Mouse (Mus musculus) gastrocnemius, adult 2 months (tissue): ENCODE results near the gene Myl4. TPM values are rescaled to one million over a fixed set of nuclear protein-coding genes. Genes with fewer than 3 reads are reported as not detected.
A peak's percentile ranks its signal among the peaks of the same experiment; 100 is the strongest.
"Not testable (repeated sequence)": the region's sequence is repeated elsewhere in the genome, so short reads cannot be mapped to it uniquely, and the experiment has no call there.

Source experiments
- DNase-seq: peaks from one replicate; pipeline ENCODE4 v3.0.0; 2022
- H3K27ac ChIP-seq: fragments of 200-600 bp; 2 replicates; pipeline ENCODE4 v1.8.1; 2022; ENCODE audit warnings: mild to moderate bottlenecking
- H3K4me3 ChIP-seq: fragments of 200-600 bp; 2 replicates; pipeline ENCODE4 v1.8.1; 2022; ENCODE audit warnings: mild to moderate bottlenecking, moderate library complexity
- CTCF ChIP-seq: fragments of 200-600 bp; IDR thresholded peaks from 2 replicates; pipeline ENCODE4 v1.8.1; 2022; ENCODE audit warnings: antibody characterized with exemption, mild to moderate bottlenecking, moderate library complexity
- intact Hi-C: fragments of 180-260 bp; cut with DNase I; formaldehyde crosslinking; loops from one replicate; pipeline ENCODE4 v1.15.1; 2025
- total RNA-seq, 2 experiments: library from RNA; stranded (reverse); gene quantifications; 2 replicates each; pipeline ENCODE4 v1.2.3; 2021

Myl4 gene
- total RNA-seq, 2 experiments from 2014 or later = 2.9 to 8.1 TPM

GRCm38 (mm10) chr11:104558065-104558464 is 7.6 kb downstream of the Myl4 start:
- intact Hi-C loops = no loop called here
- peak overlapping the region; percentile 63 for H3K27ac ChIP-seq
- no peak for TF ChIP-seq CTCF
- no peak overlapping the region for H3K4me3 ChIP-seq
- DNase-seq = no peak

GRCm38 (mm10) chr11:104558651-104559403 is 8.4 kb downstream of the Myl4 start:
- no peak overlapping the region for H3K4me3 ChIP-seq
- DNase-seq = no peak
- TF ChIP-seq CTCF = no peak
- peak overlapping the region; percentile 63; the same call in 1 of the 2 replicates for H3K27ac ChIP-seq
- intact Hi-C loops = no loop called here

DNA sequence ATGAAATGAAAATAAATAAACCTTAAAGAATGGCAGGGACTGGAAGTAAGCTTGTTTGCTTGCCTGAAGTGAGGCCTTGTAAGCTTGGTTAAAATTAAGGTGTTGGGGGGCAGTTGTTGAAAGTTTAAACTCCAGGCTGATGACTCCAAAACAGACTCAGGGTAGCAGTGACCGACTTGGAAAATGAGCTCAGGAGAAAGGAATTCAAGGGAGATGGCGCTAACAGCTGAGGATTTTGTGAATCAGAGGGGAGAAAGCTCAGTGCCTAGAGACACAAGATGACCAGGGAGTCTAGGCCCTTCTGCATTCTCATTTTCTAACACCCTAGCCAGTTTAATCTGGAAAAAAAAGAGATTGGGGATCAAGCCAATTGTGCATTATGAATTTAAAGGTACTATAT is 10.5 kb downstream of the Myl4 start:
- no peak for TF ChIP-seq CTCF
- intact Hi-C loops = no loop called here
- DNase-seq = no peak
- no peak overlapping the region for H3K4me3 ChIP-seq
- peak overlapping the region; percentile 72 for H3K27ac ChIP-seq

- no peak for TF ChIP-seq CTCF
- intact Hi-C loops = no loop called here
- no peak for DNase-seq
- Histone ChIP-seq H3K4me3 (no peak overlapping the region), H3K27ac (no peak overlapping the region)
Observed at GRCm38 (mm10) chr11:104563496-104563895, 13.0 kb downstream of the Myl4 start.

DNA sequence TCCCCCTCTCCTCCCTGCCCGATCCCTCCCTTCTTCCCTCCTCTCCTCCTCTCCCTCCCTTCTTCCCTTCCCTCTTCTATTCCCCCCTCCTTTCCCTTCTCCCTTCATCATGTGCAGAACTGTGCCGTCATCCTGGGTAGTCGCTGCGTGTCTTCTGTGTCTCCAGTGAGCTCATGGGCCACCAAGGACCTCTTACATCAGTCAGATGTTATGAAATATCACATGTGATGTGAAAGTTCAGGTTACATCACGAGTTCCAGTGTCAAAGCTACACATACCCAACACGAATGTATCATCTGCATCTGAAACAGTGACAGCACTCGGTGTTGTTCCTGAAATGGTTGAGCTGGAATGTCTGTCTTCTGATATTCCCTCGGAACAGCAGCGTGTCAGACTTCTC is 14.7 kb downstream of the Myl4 start:
- intact Hi-C loops = no loop called here
- DNase-seq = no peak
- TF ChIP-seq CTCF = no peak
- Histone ChIP-seq H3K4me3 (no peak overlapping the region), H3K27ac (peak overlapping the region; percentile 84; the same call in 1 of the 2 replicates)

- intact Hi-C loops = no loop called here
- peak overlapping the region; percentile 84 for H3K27ac ChIP-seq
- TF ChIP-seq CTCF = no peak
Observed at GRCm38 (mm10) chr11:104566097-104566496, 15.6 kb downstream of the Myl4 start.

DNA sequence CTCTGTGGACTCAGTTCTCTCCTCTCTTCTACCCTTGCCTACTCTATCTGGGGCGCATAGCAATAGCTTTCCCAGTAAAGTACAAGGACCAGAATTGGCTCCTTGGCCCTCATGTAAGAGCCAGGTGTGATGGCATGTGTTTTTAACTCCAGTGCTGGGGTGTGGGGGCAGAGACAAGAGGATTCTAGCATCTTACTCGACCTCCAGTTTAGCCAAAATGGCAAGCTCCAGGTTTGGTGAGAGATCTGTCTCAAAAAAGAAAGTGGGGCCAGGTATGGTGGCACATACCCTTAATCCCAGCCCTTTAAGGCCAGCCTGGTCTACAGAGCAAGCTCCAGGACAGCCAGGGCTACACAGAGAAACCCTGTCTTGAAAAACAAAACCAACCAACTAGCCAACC is 16.3 kb downstream of the Myl4 start:
- DNase-seq = no peak
- TF ChIP-seq CTCF = no peak
- H3K27ac ChIP-seq = peak overlapping the region; percentile 84
- intact Hi-C loops = no loop called here
- no peak overlapping the region for H3K4me3 ChIP-seq

More at GRCm38 (mm10) chr11:104566097-104566496, 15.6 kb downstream of the Myl4 start:
- DNase-seq = no peak
- no peak overlapping the region for H3K4me3 ChIP-seq

DNA sequence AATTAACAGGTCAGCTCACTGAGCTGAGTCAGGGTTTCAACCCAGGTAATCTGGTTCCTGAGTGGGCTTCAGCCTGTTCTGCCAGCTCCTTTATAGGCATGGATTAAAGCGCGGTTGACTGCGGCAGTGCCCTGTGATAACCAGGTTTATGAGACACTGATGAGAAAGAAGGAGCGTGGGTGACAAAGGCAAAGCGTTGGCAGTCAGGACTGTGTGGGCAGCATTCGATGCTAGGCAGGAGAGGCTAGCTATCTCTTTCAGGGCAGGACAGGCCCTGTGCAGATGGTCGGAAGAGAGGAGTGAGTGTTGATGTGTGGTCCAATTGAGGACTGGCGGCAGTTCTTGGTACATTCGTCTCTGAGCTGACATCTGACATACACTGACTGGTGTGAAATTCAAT is 17.3 kb downstream of the Myl4 start:
- H3K27ac ChIP-seq = peak overlapping the region; percentile 84
- 0 out of 2 replicates have a peak overlapping the region, but pooled peaks have one; percentile 4 for H3K4me3 ChIP-seq
- DNase-seq = no peak
- TF ChIP-seq CTCF = no peak
- intact Hi-C loops = no loop called here

- intact Hi-C loops = no loop called here
- no peak for DNase-seq
- peak overlapping the region; percentile 53 for H3K4me3 ChIP-seq
- H3K27ac ChIP-seq = peak overlapping the region; percentile 84
- no peak for TF ChIP-seq CTCF
Observed at GRCm38 (mm10) chr11:104568326-104568725, 17.9 kb downstream of the Myl4 start.

DNA sequence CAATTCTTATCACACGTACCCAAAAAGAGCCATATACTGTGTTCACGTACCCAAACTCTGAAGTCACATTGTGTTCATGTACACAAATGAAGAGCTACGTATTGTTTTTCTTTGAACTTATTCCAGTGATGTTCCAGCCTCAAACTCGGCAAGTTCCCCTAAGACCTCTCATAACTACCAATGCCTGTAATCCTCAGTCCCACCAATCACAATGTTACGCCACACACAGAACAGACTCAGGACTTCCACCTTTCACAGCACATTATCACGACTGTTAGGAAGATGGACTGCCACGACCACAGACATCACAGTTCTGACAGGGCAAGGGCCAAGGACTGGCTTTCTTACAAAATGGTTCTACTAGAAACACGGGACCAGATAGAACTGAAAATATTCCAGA is 20.1 kb downstream of the Myl4 start:
- intact Hi-C loops, DNase-seq, H3K27ac ChIP-seq, H3K4me3 ChIP-seq: not testable (repeated sequence)

- peak; percentile 66 for DNase-seq
- intact Hi-C loops = not testable (repeated sequence)
Observed at GRCm38 (mm10) chr11:104571373-104571772, 20.9 kb downstream of the Myl4 start.

DNA sequence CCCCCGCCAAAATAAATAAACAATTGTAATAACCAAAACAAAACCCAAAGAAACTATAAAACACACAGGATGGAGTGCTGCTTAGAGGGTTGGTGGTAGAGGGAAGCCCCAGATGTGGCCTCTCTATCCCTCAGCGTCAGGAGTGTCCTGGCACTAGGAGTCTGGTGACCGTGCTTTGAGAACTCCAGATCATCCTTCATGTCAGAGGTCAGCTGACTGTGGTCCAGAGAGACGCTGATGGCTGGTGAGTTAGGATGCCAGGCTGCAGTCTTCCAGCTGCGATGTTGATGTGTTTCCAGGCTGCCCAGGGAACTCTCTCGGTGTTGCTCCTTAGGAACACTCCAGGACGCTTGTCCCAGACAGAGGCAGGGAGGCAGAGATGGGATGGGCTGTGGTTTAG is 21.6 kb downstream of the Myl4 start:
- TF ChIP-seq CTCF = no peak
- intact Hi-C loops = no loop called here
- Histone ChIP-seq H3K4me3 (no peak overlapping the region), H3K27ac (peak overlapping the region; percentile 53; the same call in 1 of the 2 replicates)
- DNase-seq = peak; percentile 68

More at GRCm38 (mm10) chr11:104571373-104571772, 20.9 kb downstream of the Myl4 start:
- Histone ChIP-seq H3K27ac (peak overlapping the region; percentile 64), H3K4me3 (peak overlapping the region; percentile 68)

DNA sequence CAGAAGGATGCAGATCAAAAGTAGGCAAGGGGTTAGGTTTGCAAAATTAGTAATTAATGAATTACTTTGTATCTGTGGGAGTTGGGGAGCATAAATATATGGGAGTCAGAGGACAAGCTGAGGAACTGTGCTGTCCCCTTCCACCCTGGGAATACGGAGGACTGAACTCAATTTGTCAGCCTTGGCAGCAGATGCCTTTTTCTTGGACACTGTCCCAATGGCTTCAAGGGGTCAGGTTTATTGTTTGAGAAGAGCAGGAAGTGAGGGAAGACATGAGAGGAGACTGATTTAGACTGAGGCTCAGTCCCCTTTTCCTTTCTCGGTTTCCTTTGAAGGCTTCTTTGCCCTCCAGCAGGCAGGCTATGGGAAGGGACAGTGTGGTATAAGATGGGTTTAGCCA is 22.1 kb downstream of the Myl4 start:
- Histone ChIP-seq H3K4me3 (no peak overlapping the region), H3K27ac (peak overlapping the region; percentile 53; the same call in 1 of the 2 replicates)
- TF ChIP-seq CTCF = no peak
- no peak for DNase-seq
- intact Hi-C loops = no loop called here
